Mouse (Mus musculus): ENCODE measurements around the gene Neil1.

- TF ChIP-seq POLR2A (IDR thresholded peaks at IDR 0.05; ENCODE audit: borderline replicate concordance, low read depth, low read length) (no peak), CTCF (IDR thresholded peaks at IDR 0.05; ENCODE audit: low read depth, low read length) (no peak)
Observed at GRCm38 (mm10) chr9:57150192-57150591, 2.1 kb upstream of the Neil1 start.
